Mouse (Mus musculus) ES-E14 (cell line): Measurements from ENCODE around the gene Pbdc1. TPM values are rescaled to one million over a fixed set of nuclear protein-coding genes. Genes with fewer than 3 reads are reported as not detected.

ENCODE experiments used
- total RNA-seq: library from RNA; depleted of rRNA; stranded (reverse); fragments of 300-350 nt; gene quantifications from 2 replicates; pipeline ENCODE4 v1.2.3, GENCODE M21; 2012; rRNA removed

The Pbdc1 gene
- total RNA-seq, 1 experiment = 43.0 TPM

Other genes with a start within 250 kb of the Pbdc1 start
- gene Magee2, start 222.5 kb upstream of the Pbdc1 start, total RNA-seq = 1.3 and 2.1 TPM in 2 replicates
- gene Magee1, start 40.6 kb downstream of the Pbdc1 start, total RNA-seq = 3.8 and 5.4 TPM in 2 replicates